Mouse (Mus musculus) gastrocnemius, postnatal 4 days (tissue): ENCODE data around the gene Serpinb6c. TPM values are rescaled to one million over a fixed set of nuclear protein-coding genes. Genes with fewer than 3 reads are reported as not detected.

Experiments used
- total RNA-seq, 2 experiments: library from RNA; stranded (reverse); gene quantifications; 2 replicates each; pipeline ENCODE4 v1.2.3; 2021

The Serpinb6c gene
- total RNA-seq, 2 experiments from 2014 or later: 0.26 to 0.42 TPM

Other genes starting within 250 kb of the Serpinb6c start
- gene Serpinb6d, start 244.3 kb downstream of the Serpinb6c start, total RNA-seq: not detected
- not detected for gene Serpinb6e, start 62.3 kb downstream of the Serpinb6c start, total RNA-seq
- gene Nqo2, start 59.0 kb upstream of the Serpinb6c start, total RNA-seq: 10 to 100 TPM; 13.7 to 16.0 TPM
- 10 to 100 TPM; 15.0 to 17.2 TPM for gene Ripk1, start 96.7 kb upstream of the Serpinb6c start, total RNA-seq
- 10 to 100 TPM; 77.8 to 80.1 TPM for gene Serpinb6a, start 97.1 kb upstream of the Serpinb6c start, total RNA-seq
- gene Bphl, start 131.9 kb upstream of the Serpinb6c start, total RNA-seq: 10 to 100 TPM; 23.2 to 34.9 TPM
- 100 to 1,000 TPM in 1 of 2 experiments, 10 to 100 TPM in 1; 99.9 to 117 TPM for gene Tubb2a, start 172.3 kb upstream of the Serpinb6c start, total RNA-seq
- gene Tubb2b, start 224.8 kb upstream of the Serpinb6c start, total RNA-seq: 10 to 100 TPM; 74.8 to 91.5 TPM